Mouse (Mus musculus): ENCODE data around the gene Apopt1.

Apopt1 gene

GRCm38 (mm10) chr12:111713004-111713651, at the start of gene Apopt1, which contains the start of gene Bag5:
Apopt1 (plus strand) TSS chr12:111713261.
Bag5 (minus strand) TSS chr12:111713257.
- peak; percentile 82 for DNase-seq (ENCODE audit: low read depth, low spot score)

DNA sequence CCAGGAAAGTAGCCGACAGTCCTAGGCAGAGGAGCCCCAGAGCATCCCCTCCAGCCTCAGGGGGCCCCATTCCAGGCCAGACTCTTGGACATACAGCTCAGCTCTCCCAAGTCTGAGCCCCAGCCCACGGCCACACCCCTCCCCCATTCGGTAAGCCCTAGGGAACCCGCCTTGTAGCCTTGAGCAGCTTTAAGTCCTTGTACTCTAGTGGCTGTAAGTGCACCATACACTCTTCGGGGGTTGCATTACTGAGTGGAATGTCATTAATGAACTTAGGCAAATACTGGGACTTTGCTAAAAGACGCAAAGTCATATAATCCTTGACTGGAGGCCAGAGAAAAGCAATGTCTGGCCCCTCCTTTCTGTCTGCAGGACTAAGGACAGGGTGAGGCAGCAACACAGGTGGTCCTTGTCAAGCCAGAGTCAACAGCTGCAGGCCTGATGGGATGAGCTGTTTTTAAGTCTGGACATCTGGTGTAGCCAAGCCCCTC, 48.9 kb upstream of the Apopt1 start:
- peak; percentile 75 for DNase-seq (ENCODE audit: low read depth, low spot score)

DNA sequence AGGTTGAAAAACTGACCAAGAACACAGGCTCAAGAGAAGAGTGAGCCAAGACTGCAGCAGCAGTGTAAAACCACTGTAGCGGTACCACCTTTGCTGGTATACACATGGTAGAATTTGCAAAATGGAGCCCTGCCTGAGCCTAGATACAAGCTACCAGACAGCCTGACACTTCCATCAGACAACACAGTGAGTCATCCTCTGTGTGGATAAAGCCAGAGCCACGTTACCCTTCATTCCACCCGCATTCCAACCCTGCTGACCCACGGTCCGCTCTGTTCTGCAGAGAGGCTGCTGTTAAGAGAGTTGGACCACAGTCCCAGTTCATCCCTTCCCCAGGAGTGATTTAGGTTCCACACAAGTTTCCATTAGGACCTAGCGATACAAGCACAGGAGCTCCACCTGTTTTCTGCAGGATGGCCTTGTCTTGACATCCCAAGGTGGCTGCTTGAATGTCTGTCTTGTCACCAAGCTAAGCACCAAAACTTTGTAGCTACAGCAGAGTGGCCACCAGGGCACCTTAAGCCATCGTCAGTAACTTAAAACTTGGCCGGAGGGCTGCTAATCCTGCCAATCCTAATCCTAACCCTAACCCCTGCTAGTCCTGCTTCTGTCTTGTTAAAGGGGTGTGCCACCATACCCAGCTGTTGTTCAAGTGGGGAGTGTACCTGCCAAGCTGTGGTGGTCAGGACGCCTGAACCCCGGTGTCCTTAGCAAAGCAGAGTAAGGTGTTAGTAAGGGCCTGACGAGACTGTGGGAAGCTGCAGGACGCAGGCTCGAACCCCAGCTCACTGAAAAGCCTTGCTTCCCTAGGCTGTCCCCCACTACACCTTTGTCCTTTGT, 47.8 kb upstream of the Apopt1 start:
- DNase-seq (ENCODE audit: low read depth, low spot score) = no peak

DNA sequence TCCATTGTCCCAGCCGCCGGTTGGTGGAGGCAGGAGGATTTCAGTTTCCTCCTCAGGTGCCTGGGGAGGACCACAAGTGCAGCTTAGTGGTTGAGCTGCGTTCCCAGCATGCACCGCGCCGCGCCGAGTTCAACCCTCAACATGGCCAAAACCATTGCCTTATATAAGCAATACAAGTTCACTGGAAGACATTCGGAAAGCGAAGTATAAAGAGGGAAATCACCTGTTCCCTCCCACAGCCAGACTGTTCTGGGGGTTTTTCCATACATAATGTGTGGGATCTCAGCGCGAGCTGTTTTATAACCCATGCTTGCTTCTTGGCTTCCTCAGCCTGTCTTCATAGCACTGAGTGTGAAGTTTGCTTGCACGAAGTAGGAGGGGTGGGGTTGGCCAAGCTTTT, 46.7 kb upstream of the Apopt1 start:
- no peak for DNase-seq (ENCODE audit: low read depth, low spot score)

DNA sequence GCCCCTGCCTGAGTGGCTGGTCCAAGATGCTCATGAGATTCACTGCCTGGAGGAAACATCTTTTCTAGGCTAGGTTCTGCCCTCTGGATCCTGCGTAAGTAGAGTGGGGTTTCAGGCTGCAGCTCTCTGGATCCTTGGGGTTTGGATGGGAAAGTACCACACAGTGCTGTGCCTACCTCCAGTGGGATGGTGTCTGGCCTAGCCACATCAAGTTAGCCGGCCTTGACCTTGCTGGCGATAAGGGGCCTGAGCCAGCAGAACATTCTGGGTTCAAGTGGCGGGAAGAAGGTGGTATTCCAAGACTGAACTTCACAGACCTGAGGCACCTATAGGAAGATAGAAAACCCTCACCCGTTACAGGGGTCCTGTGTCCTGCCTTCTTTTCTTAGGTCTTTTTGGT, 45.6 kb upstream of the Apopt1 start:
- DNase-seq (ENCODE audit: low read depth, low spot score) = no peak

DNA sequence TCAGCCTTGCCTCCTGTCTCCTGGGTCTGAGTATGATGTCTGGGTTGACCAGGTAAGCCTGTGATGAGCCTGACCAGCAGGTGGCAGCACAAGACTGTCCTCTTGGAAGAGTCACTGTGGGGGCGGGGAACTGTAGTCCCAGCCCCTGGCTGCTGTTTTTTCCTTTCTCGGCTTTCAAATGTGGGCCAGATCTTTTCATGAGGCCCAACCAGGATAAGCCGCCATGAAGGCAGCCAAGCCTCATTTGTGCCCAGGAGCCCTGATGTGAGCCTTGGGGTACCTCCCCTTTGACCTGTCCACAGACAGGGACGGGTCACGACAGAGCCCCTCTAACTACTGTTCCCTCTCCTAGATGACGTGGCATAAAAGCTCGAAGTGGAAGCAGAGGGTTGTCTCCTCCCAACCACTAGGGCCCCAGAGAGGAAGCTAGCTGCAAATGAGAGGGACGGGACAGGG, 44.6 kb upstream of the Apopt1 start:
- peak; percentile 92 for DNase-seq (ENCODE audit: low read depth, low spot score)

GRCm38 (mm10) chr12:111669000-111669788, 43.9 kb upstream of the Apopt1 start:
- DNase-seq (ENCODE audit: low read depth, low spot score) = no peak

- no peak for DNase-seq (ENCODE audit: low read depth, low spot score)
Measured at GRCm38 (mm10) chr12:111669961-111670360, 43.1 kb upstream of the Apopt1 start.

DNA sequence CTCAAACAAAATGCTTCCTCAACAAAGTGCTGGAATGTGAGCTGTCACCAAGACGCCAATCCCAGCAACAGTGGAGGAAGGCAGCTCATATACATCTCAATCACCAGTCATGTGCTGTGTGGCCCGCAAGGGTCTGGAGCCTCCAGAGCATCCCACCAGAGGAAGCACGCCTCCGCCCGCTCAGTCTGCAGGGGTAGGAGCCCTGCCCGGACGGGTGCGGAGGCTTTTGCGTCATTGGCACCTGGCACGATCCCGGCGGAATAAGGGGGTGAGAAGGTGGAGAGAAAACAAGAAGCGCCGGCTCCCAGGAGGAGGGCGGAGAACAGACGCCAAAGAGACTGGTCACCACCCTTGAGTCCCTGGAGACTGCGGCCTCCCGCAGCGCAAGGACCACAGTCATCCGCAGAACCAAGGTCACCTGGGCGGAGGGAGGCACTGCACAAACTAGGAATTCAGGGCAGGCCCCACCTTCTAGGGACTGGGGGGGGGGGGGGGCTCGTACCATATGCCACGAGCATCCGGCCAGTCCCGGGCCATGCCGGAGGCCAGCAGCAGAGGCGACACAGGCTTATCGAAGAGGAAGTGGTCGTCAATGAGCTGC, 42.6 kb upstream of the Apopt1 start:
- DNase-seq (ENCODE audit: low read depth, low spot score) = peak; percentile 91

DNA sequence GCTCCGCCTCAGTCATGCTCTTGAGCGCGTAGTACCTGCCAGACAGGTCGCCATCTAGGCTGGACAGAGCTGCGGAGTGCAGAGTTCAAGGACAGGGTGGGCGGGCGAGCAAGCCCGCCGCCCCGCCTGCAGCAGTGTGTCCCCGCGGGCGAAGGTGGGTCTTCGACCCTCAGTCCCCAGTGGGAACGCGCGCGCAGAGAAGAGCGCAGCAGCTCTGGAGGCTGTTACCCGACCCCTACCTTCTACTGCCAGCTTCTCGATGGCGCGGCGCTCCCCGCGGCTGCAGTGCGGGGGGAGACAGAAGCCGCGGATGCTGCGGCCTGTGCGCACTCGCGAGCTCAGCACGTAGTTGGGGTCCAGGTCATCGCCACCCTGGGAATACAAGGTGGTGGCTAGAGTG, 42.1 kb upstream of the Apopt1 start:
- peak; percentile 72 for DNase-seq (ENCODE audit: low read depth, low spot score)

GRCm38 (mm10) chr12:111671431-111671902, 41.6 kb upstream of the Apopt1 start:
- peak; percentile 62 for DNase-seq (ENCODE audit: low read depth, low spot score)

- DNase-seq (ENCODE audit: low read depth, low spot score) = peak; percentile 89
Measured at GRCm38 (mm10) chr12:111672176-111672575, 40.9 kb upstream of the Apopt1 start, which contains the start of gene Ckb. Ckb (minus strand) TSS chr12:111672338.

- DNase-seq (ENCODE audit: low read depth, low spot score) = peak; percentile 69
Measured at GRCm38 (mm10) chr12:111672581-111672980, 40.5 kb upstream of the Apopt1 start.

GRCm38 (mm10) chr12:111674850-111675486, 38.1 kb upstream of the Apopt1 start:
- DNase-seq (ENCODE audit: low read depth, low spot score) = peak; percentile 52

- DNase-seq (ENCODE audit: low read depth, low spot score) = peak; percentile 85
Measured at GRCm38 (mm10) chr12:111675797-111676580, 37.1 kb upstream of the Apopt1 start.

DNA sequence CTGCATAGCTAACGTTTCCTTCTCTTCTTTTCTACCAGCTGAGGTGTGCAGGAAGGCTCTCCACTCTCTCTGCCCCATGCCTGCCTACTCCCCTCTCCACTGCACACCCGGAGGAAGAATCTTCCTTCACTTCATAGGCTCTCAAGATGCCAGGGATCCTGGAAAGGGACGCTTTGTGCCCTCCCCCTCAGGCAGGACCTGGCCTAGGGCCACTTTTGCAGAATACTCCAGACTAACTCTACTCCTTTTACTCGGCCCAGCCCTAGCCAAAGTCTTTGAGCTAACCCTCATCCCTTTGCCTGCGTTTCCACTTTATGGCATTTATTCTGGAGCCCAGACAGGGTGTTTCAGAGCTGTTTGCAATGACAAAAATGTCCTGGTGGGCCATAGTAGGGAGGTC, 35.6 kb upstream of the Apopt1 start:
- DNase-seq (ENCODE audit: low read depth, low spot score) = no peak

- DNase-seq (ENCODE audit: low read depth, low spot score) = peak; percentile 89
Measured at GRCm38 (mm10) chr12:111677882-111678669, 35.0 kb upstream of the Apopt1 start, which contains the start of gene Trmt61a. Trmt61a (plus strand) TSS chr12:111678105.

DNA sequence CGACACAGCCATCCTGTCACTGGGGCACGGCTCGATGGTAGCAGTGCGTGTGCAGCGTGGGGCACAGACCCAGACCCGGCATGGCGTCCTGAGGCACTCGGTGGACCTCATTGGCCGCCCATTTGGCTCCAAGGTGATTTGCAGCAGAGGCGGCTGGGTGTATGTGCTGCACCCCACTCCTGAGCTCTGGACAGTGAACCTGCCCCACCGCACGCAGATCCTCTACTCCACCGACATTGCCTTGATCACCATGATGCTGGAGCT, 34.5 kb upstream of the Apopt1 start:
- no peak for DNase-seq (ENCODE audit: low read depth, low spot score)

GRCm38 (mm10) chr12:111678997-111679396, 34.1 kb upstream of the Apopt1 start:
- DNase-seq (ENCODE audit: low read depth, low spot score) = peak; percentile 57

Data from ES-CJ7 (cell line).